Mouse (Mus musculus): ENCODE measurements around the gene Sephs2. TPM values are rescaled to one million over a fixed set of nuclear protein-coding genes. Genes with fewer than 3 reads are reported as not detected.

The Sephs2 gene
- polyA plus RNA-seq, 1 experiment: 12.9 TPM

GRCm38 (mm10) chr7:127272566-127272965 is 1.3 kb downstream of the Sephs2 start:
- Histone ChIP-seq H3K4me3 (ENCODE audit: extremely low read depth, insufficient read depth, insufficient read length) (no peak overlapping the region), H3K27ac (ENCODE audit: insufficient read depth, low read length) (no peak overlapping the region), H3K36me3 (ENCODE audit: control insufficient read depth, insufficient read depth, low read length) (0 out of 2 replicates have a peak, but pooled peaks cover 2% of the 10 kb centered on the region), H3K4me1 (ENCODE audit: control insufficient read depth, insufficient read depth, insufficient read length) (peaks cover 13% of the 10 kb centered on the region; the same call in 1 of the 2 replicates), H3K27me3 (ENCODE audit: control insufficient read depth, insufficient read depth, low read length) (no peaks in the 10 kb centered on the region)
- DNase-seq (ENCODE audit: low read depth in 1 of 2, low spot score in 2 of 2): no peak
- TF ChIP-seq CTCF (IDR thresholded peaks at IDR 0.05; ENCODE audit: extremely low read depth, insufficient read depth, insufficient read length, insufficient replicate concordance): no peak
- TF ChIP-seq POLR2A (IDR thresholded peaks at IDR 0.05; ENCODE audit: low read depth, low read length): no peak
- WGBS: 96% methylated on average over 15 of the region's 15 CpGs

GRCm38 (mm10) chr7:127271093-127271492 is 2.8 kb downstream of the Sephs2 start:
- WGBS: 93% methylated on average over 4 of the region's 4 CpGs
- TF ChIP-seq POLR2A (IDR thresholded peaks at IDR 0.05; ENCODE audit: low read depth, low read length) (no peak), CTCF (IDR thresholded peaks at IDR 0.05; ENCODE audit: extremely low read depth, insufficient read depth, insufficient read length, insufficient replicate concordance) (no peak)

GRCm38 (mm10) chr7:127270666-127271065 is 3.2 kb downstream of the Sephs2 start:
- DNase-seq (ENCODE audit: low read depth in 1 of 2, low spot score in 2 of 2): no peak
- 0 out of 2 replicates have a peak, but pooled peaks cover 2% of the 10 kb centered on the region for H3K36me3 ChIP-seq (ENCODE audit: control insufficient read depth, insufficient read depth, low read length)
- no peak overlapping the region for H3K27ac ChIP-seq (ENCODE audit: insufficient read depth, low read length)
- H3K4me3 ChIP-seq (ENCODE audit: extremely low read depth, insufficient read depth, insufficient read length): no peak overlapping the region
- 79% methylated on average over 5 of the region's 5 CpGs for WGBS
- H3K27me3 ChIP-seq (ENCODE audit: control insufficient read depth, insufficient read depth, low read length): no peaks in the 10 kb centered on the region
- H3K4me1 ChIP-seq (ENCODE audit: control insufficient read depth, insufficient read depth, insufficient read length): peaks cover 13% of the 10 kb centered on the region; the same call in 1 of the 2 replicates
- TF ChIP-seq POLR2A (IDR thresholded peaks at IDR 0.05; ENCODE audit: low read depth, low read length): no peak
- no peak for TF ChIP-seq CTCF (IDR thresholded peaks at IDR 0.05; ENCODE audit: extremely low read depth, insufficient read depth, insufficient read length, insufficient replicate concordance)

More at GRCm38 (mm10) chr7:127271093-127271492, 2.8 kb downstream of the Sephs2 start:
- H3K36me3 ChIP-seq (ENCODE audit: control insufficient read depth, insufficient read depth, low read length): 0 out of 2 replicates have a peak, but pooled peaks cover 2% of the 10 kb centered on the region
- no peaks in the 10 kb centered on the region for H3K27me3 ChIP-seq (ENCODE audit: control insufficient read depth, insufficient read depth, low read length)
- no peak overlapping the region for H3K27ac ChIP-seq (ENCODE audit: insufficient read depth, low read length)
- H3K4me3 ChIP-seq (ENCODE audit: extremely low read depth, insufficient read depth, insufficient read length): no peak overlapping the region
- H3K4me1 ChIP-seq (ENCODE audit: control insufficient read depth, insufficient read depth, insufficient read length): peaks cover 13% of the 10 kb centered on the region; the same call in 1 of the 2 replicates
- DNase-seq (ENCODE audit: low read depth in 1 of 2, low spot score in 2 of 2): no peak

- Histone ChIP-seq H3K4me1 (ENCODE audit: control insufficient read depth, insufficient read depth, insufficient read length) (peaks cover 13% of the 10 kb centered on the region; the same call in 1 of the 2 replicates), H3K27ac (ENCODE audit: insufficient read depth, low read length) (no peak overlapping the region), H3K36me3 (ENCODE audit: control insufficient read depth, insufficient read depth, low read length) (0 out of 2 replicates have a peak, but pooled peaks cover 2% of the 10 kb centered on the region), H3K4me3 (ENCODE audit: extremely low read depth, insufficient read depth, insufficient read length) (no peak overlapping the region), H3K27me3 (ENCODE audit: control insufficient read depth, insufficient read depth, low read length) (no peaks in the 10 kb centered on the region)
- TF ChIP-seq POLR2A (IDR thresholded peaks at IDR 0.05; ENCODE audit: low read depth, low read length) (no peak), CTCF (IDR thresholded peaks at IDR 0.05; ENCODE audit: extremely low read depth, insufficient read depth, insufficient read length, insufficient replicate concordance) (no peak)
- DNase-seq (ENCODE audit: low read depth in 1 of 2, low spot score in 2 of 2): no peak
- WGBS: 70% methylated on average over 2 of the region's 2 CpGs
These were observed 3.6 kb downstream of the Sephs2 start for GRCm38 (mm10) chr7:127270256-127270655.

GRCm38 (mm10) chr7:127263526-127263925 is 10.3 kb downstream of the Sephs2 start:
- Histone ChIP-seq H3K4me1 (ENCODE audit: control insufficient read depth, insufficient read depth, insufficient read length) (no peaks in the 10 kb centered on the region; the same call in 1 of the 2 replicates), H3K27ac (ENCODE audit: insufficient read depth, low read length) (no peak overlapping the region), H3K36me3 (ENCODE audit: control insufficient read depth, insufficient read depth, low read length) (no peaks in the 10 kb centered on the region), H3K27me3 (ENCODE audit: control insufficient read depth, insufficient read depth, low read length) (no peaks in the 10 kb centered on the region), H3K4me3 (ENCODE audit: extremely low read depth, insufficient read depth, insufficient read length) (no peak overlapping the region)
- no peak for TF ChIP-seq POLR2A (IDR thresholded peaks at IDR 0.05; ENCODE audit: low read depth, low read length)
- TF ChIP-seq CTCF (IDR thresholded peaks at IDR 0.05; ENCODE audit: extremely low read depth, insufficient read depth, insufficient read length, insufficient replicate concordance): no peak
- WGBS: 91% methylated on average over 3 of the region's 3 CpGs
- no peak for DNase-seq (ENCODE audit: low read depth in 1 of 2, low spot score in 2 of 2)

DNA sequence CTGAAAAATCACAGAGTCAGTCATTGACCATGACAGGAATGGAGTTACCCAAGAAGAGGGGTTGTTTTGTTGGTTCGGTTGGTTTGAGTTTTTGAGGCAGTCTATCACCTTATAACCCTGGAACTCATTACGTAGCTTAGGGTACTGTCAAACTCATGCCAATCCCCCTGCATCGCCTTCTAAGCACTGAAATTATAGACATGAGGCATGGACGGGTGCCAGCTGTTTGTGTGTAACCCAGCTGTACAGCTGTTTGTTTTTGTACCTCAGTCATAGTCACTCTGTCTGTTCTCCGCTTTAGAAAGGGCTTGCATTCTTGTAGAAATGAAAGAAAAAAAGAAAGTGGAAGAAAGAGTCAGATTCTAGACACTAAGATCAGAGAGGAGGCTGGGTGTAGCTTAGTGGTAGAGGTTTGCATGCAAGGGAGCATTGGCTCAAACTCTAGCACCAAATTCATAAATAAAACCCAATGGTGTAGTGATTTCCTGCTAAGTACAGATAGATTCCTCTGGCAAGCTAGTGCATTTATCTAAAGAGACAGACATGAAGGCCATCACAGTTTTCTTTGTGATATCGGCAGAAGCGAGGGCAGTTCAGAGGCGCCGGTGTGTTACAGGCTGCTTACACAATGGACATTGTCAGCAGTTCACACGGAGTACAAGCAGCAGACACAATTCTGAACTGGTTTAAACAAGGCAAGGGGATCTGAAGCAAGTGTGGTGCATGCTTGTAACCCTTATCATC is 11.5 kb downstream of the Sephs2 start:
- TF ChIP-seq POLR2A (IDR thresholded peaks at IDR 0.05; ENCODE audit: low read depth, low read length) (no peak), CTCF (IDR thresholded peaks at IDR 0.05; ENCODE audit: extremely low read depth, insufficient read depth, insufficient read length, insufficient replicate concordance) (no peak)
- Histone ChIP-seq H3K27me3 (ENCODE audit: control insufficient read depth, insufficient read depth, low read length) (no peaks in the 10 kb centered on the region), H3K36me3 (ENCODE audit: control insufficient read depth, insufficient read depth, low read length) (no peaks in the 10 kb centered on the region), H3K4me1 (ENCODE audit: control insufficient read depth, insufficient read depth, insufficient read length) (no peaks in the 10 kb centered on the region; the same call in 1 of the 2 replicates), H3K27ac (ENCODE audit: insufficient read depth, low read length) (no peak overlapping the region), H3K4me3 (ENCODE audit: extremely low read depth, insufficient read depth, insufficient read length) (no peak overlapping the region)
- DNase-seq (ENCODE audit: low read depth in 1 of 2, low spot score in 2 of 2): no peak
- 84% methylated on average over 10 of the region's 10 CpGs for WGBS
